Mouse (Mus musculus) forebrain, embryonic 12.5 days (tissue): ENCODE measurements at regions not wholly inside any gene's neighbourhood (a gene's known extent, or its start where the extent isn't known, plus 50 kb on each side); places are given as distances from the start of the nearest gene placed in this dataset.

Experiments used
- ATAC-seq: fragments of 200-750 bp; cut with Nextera tagmentation; 2 replicates; pipeline ENCODE4 v1.8.0; 2017; ENCODE audit warnings: moderate TSS enrichment; ENCODE audit not compliant: low FRiP score
- H3K27ac ChIP-seq: fragments of 300-500 bp; sonication (generic); 2 replicates; pipeline ENCODE4 v1.5.1; 2016; ENCODE audit warnings: mild to moderate bottlenecking
- H3K27me3 ChIP-seq: fragments of 300-500 bp; sonication (generic); 2 replicates; pipeline ENCODE4 v1.6.1; 2016; ENCODE audit warnings: mild to moderate bottlenecking
- H3K36me3 ChIP-seq: fragments of 300-500 bp; sonication (generic); replicated peaks from 2 replicates; pipeline ENCODE4 v1.6.1; 2016; ENCODE audit warnings: mild to moderate bottlenecking
- H3K4me1 ChIP-seq: fragments of 300-500 bp; sonication (generic); 2 replicates; pipeline ENCODE4 v1.6.1; 2016
- H3K4me2 ChIP-seq: fragments of 300-500 bp; sonication (generic); 2 replicates; pipeline ENCODE4 v1.6.1; 2016; ENCODE audit warnings: mild to moderate bottlenecking, moderate library complexity
- H3K4me3 ChIP-seq: fragments of 300-500 bp; sonication (generic); replicated peaks from 2 replicates; pipeline ENCODE4 v1.5.1; 2016; ENCODE audit warnings: mild to moderate bottlenecking
- H3K9ac ChIP-seq: fragments of 300-500 bp; sonication (generic); 2 replicates; pipeline ENCODE4 v1.6.1; 2016; ENCODE audit warnings: mild to moderate bottlenecking
- H3K9me3 ChIP-seq: fragments of 300-500 bp; sonication (generic); 2 replicates; pipeline ENCODE4 v1.6.1; 2016
- WGBS: fragments of 180-500 bp; shearing (Covaris S2); methylation state at CpG from one replicate; pipeline ENCODE4 v1.1.7; 2016; 5-methylcytosine and 5-hydroxymethylcytosine counted together

DNA sequence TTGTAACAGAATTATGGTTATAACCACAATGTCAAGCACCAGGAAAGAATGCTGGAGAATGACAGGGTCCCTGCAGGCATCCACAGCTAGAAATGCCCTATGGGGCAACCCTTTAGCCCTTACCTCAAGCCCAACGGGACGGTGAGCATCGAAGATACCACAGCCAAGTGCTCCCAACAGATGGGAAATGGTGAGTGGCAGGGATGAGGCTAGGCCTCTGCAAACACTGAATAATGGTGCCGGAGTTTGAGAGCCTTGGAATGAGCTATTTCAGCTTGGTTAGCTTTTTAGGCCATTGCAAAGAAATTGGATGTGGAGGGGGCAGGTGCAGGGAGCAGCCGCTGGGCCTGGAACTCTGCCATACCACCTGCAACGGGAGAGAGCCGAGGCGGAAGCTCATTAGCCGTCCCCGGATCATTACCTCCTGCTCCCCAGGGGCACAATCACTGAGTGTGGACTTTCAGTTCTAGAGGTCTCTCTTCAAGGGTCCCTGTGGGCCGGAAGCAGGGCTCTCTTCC lies 117.9 kb downstream of the Usp31 start:
- Histone ChIP-seq H3K9ac (no peak overlapping the region), H3K4me2 (no peak overlapping the region), H3K36me3 (no peaks in the 10 kb centered on the region), H3K4me3 (no peak overlapping the region), H3K9me3 (no peaks in the 10 kb centered on the region), H3K27me3 (no peaks in the 10 kb centered on the region), H3K27ac (peak overlapping the region; percentile 36; the same call in 1 of the 2 replicates), H3K4me1 (peaks cover 9% of the 10 kb centered on the region)
- peak; percentile 58; the same call in 1 of the 2 replicates for ATAC-seq
- WGBS, result 46% methylated on average over 11 of the region's 11 CpGs

DNA sequence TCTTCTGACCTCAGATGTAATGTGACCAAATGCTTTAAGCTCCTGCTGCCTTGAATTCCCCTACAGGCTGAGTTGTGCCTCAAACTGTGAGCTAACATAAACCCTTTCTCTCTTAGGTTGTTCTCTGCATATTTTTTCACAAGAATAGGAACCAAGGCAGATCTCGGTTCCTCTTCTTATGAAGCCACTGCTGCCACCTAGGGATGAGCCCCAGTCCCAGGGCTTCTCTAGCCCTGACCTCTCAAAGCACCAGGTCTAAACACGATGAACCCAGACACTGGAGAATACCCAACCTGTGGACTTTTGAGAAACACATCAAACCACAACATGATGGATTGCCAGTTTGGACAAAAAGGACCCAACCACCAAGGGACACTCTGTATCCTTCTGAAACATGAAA lies 119.3 kb downstream of the Usp31 start:
- Histone ChIP-seq H3K9ac (no peak overlapping the region), H3K4me1 (peaks cover 9% of the 10 kb centered on the region), H3K4me3 (no peak overlapping the region), H3K4me2 (no peak overlapping the region), H3K9me3 (no peaks in the 10 kb centered on the region), H3K27ac (no peak overlapping the region), H3K36me3 (no peaks in the 10 kb centered on the region), H3K27me3 (no peaks in the 10 kb centered on the region)
- no peak for ATAC-seq
- WGBS, result 61% methylated on average over 2 of the region's 2 CpGs

DNA sequence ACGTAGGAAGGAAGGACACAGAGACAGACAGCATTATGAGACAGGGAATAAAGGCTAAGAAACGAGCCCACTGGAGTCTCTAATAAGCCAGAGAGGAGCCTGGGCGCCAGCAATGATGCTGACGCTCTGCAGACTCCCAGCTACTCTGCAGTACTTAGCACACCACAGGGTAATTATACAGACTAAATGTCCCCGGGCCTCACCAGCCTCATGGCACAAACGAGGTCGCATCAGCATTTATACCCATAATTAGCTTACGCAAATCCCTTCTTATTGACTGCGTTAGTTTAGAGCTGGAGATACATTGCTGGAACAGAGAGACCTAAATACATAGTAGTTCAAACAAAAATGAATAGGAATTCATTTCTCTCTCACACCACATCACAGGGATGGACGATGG lies 121.3 kb downstream of the Usp31 start:
- Histone ChIP-seq H3K9ac (no peak overlapping the region), H3K9me3 (no peaks in the 10 kb centered on the region), H3K4me2 (no peak overlapping the region), H3K27ac (no peak overlapping the region), H3K4me3 (no peak overlapping the region), H3K36me3 (no peaks in the 10 kb centered on the region), H3K27me3 (no peaks in the 10 kb centered on the region), H3K4me1 (peaks cover 9% of the 10 kb centered on the region)
- 43% methylated on average over 10 of the region's 10 CpGs for WGBS
- no peak for ATAC-seq

DNA sequence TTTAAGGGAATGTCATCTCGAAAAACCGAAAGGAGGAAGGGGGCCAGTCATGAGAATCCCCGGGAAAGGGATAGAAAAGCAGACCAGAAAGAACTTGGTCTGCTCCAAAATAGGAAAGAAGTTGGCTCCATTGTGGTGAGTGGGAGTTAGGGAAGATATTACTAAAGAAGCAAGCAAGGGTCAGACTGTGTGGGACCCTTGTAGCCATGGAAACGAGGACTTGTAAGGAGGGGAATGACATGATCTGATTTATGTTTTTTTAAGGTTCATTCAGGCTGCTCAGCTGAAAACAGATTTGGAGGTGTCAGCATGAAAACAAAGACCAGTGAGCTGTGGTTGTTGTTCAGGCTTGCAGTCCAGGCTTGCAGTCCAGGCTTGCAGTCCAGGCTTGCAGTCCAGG lies 127.6 kb downstream of the Usp31 start:
- 14% methylated on average over 4 of the region's 4 CpGs for WGBS
- Histone ChIP-seq H3K4me2 (no peak overlapping the region), H3K27me3 (no peaks in the 10 kb centered on the region), H3K4me1 (peaks cover 15% of the 10 kb centered on the region), H3K27ac (no peak overlapping the region), H3K9me3 (no peaks in the 10 kb centered on the region), H3K4me3 (no peak overlapping the region), H3K9ac (no peak overlapping the region), H3K36me3 (no peaks in the 10 kb centered on the region)
- peak; percentile 63; the same call in 1 of the 2 replicates for ATAC-seq

DNA sequence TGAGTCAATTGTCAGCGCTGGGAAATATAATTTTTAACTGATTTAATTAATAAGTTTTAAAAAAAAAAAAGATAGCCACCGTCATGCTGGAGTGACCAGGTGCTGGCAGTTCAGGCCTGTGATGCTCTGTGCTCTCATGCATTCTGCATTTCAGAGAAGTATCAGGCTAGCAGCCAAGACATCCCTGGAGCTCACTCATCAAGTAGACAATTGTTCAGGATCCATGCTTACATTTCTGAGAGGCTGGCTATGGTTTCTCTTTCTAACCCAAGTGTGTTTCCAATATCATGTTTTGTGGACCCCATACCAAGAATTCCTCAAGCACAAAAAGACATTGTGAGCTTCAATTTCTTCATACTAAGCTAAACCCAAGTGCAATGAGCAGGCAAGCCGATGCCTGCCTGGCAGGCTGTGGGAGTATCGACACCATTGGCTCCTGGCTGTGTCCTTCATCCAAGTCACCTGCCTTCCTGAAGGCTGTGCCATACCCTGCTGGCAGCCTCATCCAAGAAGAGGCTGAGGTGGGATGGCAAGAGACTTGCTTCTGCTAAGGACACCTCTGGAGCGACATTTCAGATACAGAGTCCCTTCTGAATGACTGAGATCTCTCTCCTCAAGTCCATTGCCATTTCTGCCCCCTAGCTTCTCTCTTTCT lies 134.2 kb downstream of the Usp31 start:
- Histone ChIP-seq H3K4me3 (no peak overlapping the region), H3K4me2 (no peak overlapping the region), H3K36me3 (no peaks in the 10 kb centered on the region), H3K4me1 (peaks cover 9% of the 10 kb centered on the region), H3K27ac (no peak overlapping the region), H3K9ac (no peak overlapping the region), H3K9me3 (no peaks in the 10 kb centered on the region), H3K27me3 (no peaks in the 10 kb centered on the region)
- WGBS, result 80% methylated on average over 5 of the region's 5 CpGs
- ATAC-seq, result no peak

DNA sequence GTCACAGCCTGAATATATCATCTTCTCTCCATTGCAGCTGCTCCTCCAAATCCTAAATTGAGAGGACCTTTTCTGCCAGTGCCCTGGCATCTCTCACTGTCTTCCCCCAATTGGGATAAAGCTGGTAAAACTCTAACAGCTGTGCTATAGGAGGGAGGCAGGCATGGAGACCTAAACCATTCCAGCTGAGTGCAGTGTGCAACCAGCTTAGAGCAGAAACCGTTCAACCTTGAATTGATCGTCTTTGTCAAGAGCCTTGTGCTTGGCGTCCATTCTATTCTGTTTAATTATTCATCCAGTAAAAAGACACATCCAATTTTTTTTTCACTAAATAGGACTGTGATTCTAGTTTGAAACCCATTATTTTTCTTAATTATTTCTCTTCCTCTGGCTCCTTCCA lies 135.3 kb downstream of the Usp31 start:
- no peak overlapping the region for H3K4me3 ChIP-seq
- peaks cover 9% of the 10 kb centered on the region for H3K4me1 ChIP-seq
- H3K9me3 ChIP-seq, result no peaks in the 10 kb centered on the region
- no peak overlapping the region for H3K9ac ChIP-seq
- H3K36me3 ChIP-seq, result no peaks in the 10 kb centered on the region
- no peak overlapping the region for H3K27ac ChIP-seq
- no peak overlapping the region for H3K4me2 ChIP-seq
- no peaks in the 10 kb centered on the region for H3K27me3 ChIP-seq
- WGBS, result 15% methylated on average over 3 of the region's 3 CpGs
- peak; percentile 64; the same call in 1 of the 2 replicates for ATAC-seq

DNA sequence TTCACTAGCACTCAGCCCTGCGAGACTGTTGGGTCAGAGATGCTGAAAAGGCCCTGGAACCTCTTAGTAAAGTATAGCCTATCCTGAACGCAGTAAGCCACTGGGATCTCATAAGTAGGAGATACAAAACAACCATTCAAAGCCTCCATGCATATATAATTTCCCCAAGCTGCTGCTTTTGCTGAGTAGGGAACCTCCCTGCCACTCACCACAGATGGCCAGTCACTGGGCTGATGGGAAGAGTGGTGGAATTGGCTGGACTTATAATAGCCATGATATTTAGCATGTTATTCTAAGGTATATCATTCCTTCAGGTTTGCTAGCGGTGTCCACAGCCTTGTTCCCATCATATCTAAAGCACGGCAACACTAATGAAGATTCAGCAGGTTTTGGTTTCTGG lies 135.8 kb downstream of the Usp31 start:
- Histone ChIP-seq H3K4me1 (peaks cover 9% of the 10 kb centered on the region), H3K4me2 (no peak overlapping the region), H3K36me3 (no peaks in the 10 kb centered on the region), H3K27me3 (no peaks in the 10 kb centered on the region), H3K4me3 (no peak overlapping the region), H3K9ac (no peak overlapping the region), H3K9me3 (no peaks in the 10 kb centered on the region), H3K27ac (no peak overlapping the region)
- WGBS, result 64% methylated on average over 4 of the region's 4 CpGs
- ATAC-seq, result no peak

DNA sequence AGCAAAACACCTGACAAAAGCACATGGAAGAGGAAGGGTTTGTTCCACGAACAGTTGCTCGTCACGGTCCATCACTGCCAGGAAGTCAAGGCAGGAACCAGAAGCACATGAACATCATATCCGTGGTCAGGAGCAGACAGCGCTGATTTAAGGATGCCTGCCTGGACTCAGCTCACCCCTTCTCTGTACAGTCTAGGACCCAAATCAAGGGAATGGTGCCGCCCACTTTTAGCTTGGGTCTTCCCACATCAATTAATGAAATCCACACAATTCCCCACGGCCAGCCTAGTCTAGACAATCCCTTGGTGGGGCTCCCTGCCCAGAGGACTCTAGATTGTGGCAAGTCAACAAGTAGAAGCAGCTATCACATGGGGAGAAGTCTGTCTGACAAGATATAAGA lies 137.8 kb downstream of the Usp31 start:
- H3K4me3 ChIP-seq, result no peak overlapping the region
- no peak overlapping the region for H3K9ac ChIP-seq
- no peaks in the 10 kb centered on the region for H3K9me3 ChIP-seq
- 90% methylated on average over 7 of the region's 7 CpGs for WGBS
- no peak overlapping the region for H3K4me2 ChIP-seq
- H3K27ac ChIP-seq, result no peak overlapping the region
- H3K27me3 ChIP-seq, result no peaks in the 10 kb centered on the region
- peaks cover 9% of the 10 kb centered on the region for H3K4me1 ChIP-seq
- no peak for ATAC-seq
- H3K36me3 ChIP-seq, result no peaks in the 10 kb centered on the region

DNA sequence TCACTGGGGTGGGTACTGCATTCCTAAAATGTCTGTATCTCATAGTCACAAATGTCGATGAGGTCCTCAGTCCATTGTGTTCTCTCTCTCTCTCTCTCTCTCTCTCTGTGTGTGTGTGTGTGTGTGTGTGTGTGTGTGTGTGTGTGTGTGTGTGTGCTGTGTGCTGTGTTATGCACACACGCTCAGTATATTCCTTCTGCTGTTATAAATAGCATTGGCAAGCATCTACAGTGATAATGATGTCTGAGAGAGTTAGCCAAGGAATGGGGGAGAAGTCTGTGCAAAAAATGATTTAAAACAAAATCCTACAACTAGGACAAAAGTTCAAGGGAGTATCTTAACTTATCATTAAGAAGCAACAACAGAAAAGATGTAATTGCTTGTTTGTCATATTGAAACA lies 139.0 kb downstream of the Usp31 start:
- H3K4me3 ChIP-seq, result no peak overlapping the region
- 88% methylated on average over 2 of the region's 2 CpGs for WGBS
- no peak overlapping the region for H3K9ac ChIP-seq
- no peaks in the 10 kb centered on the region for H3K27me3 ChIP-seq
- H3K4me2 ChIP-seq, result no peak overlapping the region
- ATAC-seq, result no peak
- H3K27ac ChIP-seq, result no peak overlapping the region
- H3K4me1 ChIP-seq, result peaks cover 9% of the 10 kb centered on the region
- H3K9me3 ChIP-seq, result no peaks in the 10 kb centered on the region
- H3K36me3 ChIP-seq, result no peaks in the 10 kb centered on the region

DNA sequence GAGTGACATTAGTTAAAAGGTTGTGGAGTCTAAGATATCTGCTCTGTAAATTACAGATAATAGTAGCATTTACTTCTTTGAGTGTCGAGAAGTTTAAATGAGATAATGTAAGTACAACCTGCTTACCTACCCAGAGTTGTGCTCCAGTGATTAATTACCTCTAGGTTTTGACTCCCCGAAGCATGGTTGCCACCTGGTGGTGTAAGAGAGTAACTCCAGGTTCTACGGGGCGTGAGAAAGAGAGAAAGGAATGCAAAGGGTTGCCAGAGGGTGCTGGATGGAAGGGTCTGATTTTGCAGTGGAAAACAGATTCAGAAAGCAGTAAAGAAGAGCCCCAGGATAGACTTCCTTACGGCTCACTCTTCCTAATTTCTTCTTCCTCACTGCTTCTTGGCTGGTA lies 143.5 kb downstream of the Usp31 start:
- no peak for ATAC-seq
- H3K27ac ChIP-seq, result no peak overlapping the region
- WGBS, result 34% methylated on average over 5 of the region's 5 CpGs
- H3K4me1 ChIP-seq, result no peaks in the 10 kb centered on the region
- no peak overlapping the region for H3K4me3 ChIP-seq
- H3K36me3 ChIP-seq, result no peaks in the 10 kb centered on the region
- H3K4me2 ChIP-seq, result no peak overlapping the region
- no peak overlapping the region for H3K9ac ChIP-seq
- H3K27me3 ChIP-seq, result no peaks in the 10 kb centered on the region
- H3K9me3 ChIP-seq, result no peaks in the 10 kb centered on the region

DNA sequence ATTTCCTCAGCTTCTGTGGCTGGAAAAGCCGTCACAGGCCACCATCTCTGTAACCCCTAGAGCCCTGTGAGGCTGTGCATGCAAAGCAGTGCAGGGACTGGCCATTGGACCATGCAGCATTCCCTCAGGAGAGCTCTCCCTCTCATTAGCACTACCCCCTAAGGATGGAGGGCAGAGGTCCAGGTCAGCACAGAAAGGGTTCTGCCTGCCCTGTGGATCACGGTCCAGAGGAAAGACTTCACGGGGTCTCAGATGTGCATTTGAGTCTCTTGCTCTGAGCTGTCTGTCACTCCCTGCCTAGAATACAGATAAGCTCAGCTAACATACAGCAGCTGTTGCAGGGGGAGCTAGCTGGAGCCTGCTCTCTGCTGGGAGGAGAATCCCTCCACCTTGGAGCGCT lies 151.6 kb downstream of the Usp31 start:
- peak; percentile 55; the same call in 1 of the 2 replicates for ATAC-seq
- no peak overlapping the region for H3K4me2 ChIP-seq
- no peak overlapping the region for H3K27ac ChIP-seq
- H3K9me3 ChIP-seq, result no peaks in the 10 kb centered on the region
- H3K4me1 ChIP-seq, result peaks cover 14% of the 10 kb centered on the region
- no peaks in the 10 kb centered on the region for H3K36me3 ChIP-seq
- no peak overlapping the region for H3K4me3 ChIP-seq
- peaks cover 23% of the 10 kb centered on the region for H3K27me3 ChIP-seq
- 29% methylated on average over 4 of the region's 4 CpGs for WGBS
- no peak overlapping the region for H3K9ac ChIP-seq
